ENCODE assay signal across 13 mouse cellular contexts in the genomic region with DNA sequence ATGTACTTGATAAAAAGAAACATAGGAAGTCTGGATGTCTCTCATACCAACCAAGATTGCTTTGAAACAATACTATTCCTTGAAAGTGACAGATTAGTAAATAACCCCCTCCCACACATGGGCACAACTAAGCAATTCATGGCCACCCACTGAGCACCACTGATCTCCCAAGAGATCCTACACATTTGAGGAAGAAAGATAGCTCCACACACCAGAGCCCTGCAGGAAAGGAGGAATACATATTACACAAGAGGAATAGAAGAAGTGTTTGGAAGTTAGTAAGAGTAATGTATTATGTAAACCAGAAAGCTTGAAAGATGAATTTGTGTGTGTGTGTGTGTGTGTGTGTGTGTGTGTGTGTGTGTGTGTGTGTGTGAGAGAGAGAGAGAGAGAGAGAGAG. TPM values are rescaled to one million over a fixed set of nuclear protein-coding genes. Genes with fewer than 3 reads are reported as not detected.
"Had no signal": no experiment of that assay in that cellular context is flagged by ENCODE, and none has a peak within 500 bp of the region (broad histone marks: within the 10 kb centered on the region; RNA-seq: fewer than 3 reads in every experiment).

No protein-coding gene starts in this region.

RNA-seq across cellular contexts. Expression of a gene that starts 6.2 kb away (rescaled TPM):
- total RNA-seq: common myeloid progenitor, adult 5-6 weeks; forebrain, postnatal 0 days; gastrocnemius, adult 18-20 months; gastrocnemius, adult 2 months; gastrocnemius, adult 8-10 months; gastrocnemius, postnatal 10 days; gastrocnemius, postnatal 14 days; gastrocnemius, postnatal 25 days; gastrocnemius, postnatal 36 days; gastrocnemius, postnatal 4 days; heart, adult 18-20 months; heart, adult 2 months; heart, adult 8-10 months had no signal
